Mouse (Mus musculus): ENCODE results near the gene Mllt10. TPM values are rescaled to one million over a fixed set of nuclear protein-coding genes. Genes with fewer than 3 reads are reported as not detected.

Mllt10 gene
- polyA plus RNA-seq, 1 experiment from 2014 or later, result 50.0 TPM

DNA sequence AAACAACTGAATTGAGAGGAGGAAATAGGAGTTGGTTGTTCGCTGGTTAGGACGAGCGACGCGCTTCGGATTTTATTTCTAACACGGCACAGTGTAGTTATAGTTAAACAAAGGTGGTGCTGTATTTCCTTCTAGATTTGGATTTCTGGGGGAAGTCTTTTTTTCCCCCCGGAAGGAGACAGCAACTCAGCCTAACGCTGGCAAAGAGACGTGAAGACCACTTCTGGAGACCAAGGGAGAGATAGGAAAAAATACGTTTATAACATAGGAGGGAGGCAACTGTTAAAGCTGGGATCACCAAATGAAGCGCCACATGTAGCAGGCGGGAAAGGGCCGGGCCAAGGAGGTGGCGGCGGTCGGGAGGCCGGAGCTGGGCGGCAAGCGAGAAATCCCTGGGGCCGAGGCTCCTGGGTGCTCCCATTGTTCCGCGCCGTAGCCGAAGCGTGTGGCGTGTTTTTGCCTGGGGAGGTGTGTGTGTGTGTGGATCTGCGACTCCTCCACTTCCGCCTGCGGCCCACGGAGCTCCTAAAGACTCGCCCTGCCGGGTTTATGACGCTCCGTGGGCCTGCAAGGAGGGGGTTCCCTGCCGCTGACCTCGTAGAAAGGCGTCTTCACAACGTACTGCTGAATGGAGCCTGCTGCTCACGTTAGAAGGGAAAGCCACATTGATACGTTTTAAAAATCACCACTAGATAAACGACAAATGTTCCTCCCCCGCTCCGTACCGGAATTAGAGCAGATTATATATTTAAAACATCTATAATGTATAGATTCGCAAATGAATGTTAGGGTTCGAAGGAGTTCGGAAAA, 2.5 kb downstream of the Mllt10 start:
- 0 out of 2 replicates have a peak, but pooled peaks have one; percentile 0 for ATAC-seq (ENCODE audit: low FRiP score, low read depth)
- Histone ChIP-seq H3K36me3 (no peaks in the 10 kb centered on the region), H3K4me1 (replicated peaks) (peaks cover 25% of the 10 kb centered on the region), H3K27ac (replicated peaks) (peak overlapping the region; percentile 94), H3K4me2 (peak overlapping the region; percentile 80), H3K9me3 (no peaks in the 10 kb centered on the region), H3K4me3 (peak overlapping the region; percentile 59), H3K9ac (peak overlapping the region; percentile 64), H3K27me3 (no peaks in the 10 kb centered on the region)
- WGBS, result under 1% methylated on average over 48 of the region's 48 CpGs

DNA sequence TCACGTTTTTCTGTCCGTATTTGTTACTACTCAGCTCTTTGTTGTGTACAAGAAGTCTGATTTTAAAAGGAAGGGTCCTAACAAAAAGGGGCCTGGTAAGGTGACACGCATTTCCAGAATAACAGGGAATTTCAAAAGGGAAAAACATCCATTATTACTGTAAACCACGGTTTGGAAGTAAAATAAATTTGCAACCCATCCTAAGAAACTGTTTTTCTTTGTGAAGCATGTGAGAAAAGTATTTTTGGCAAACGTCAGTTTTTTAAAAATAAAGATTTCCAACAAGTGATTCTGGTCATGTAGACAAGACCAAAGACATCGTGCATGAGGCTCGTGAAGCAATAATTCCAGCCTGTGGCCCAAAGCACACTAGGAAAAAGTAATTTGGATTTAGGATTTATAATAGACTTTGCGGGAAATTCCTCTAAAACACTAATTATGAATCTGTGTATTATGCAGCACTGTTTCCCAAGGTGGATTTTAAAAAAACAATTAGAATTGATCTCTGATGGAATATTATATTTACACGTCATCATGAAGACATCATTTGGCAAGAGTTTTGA, 3.2 kb downstream of the Mllt10 start:
- Histone ChIP-seq H3K27ac (replicated peaks) (peak overlapping the region; percentile 94), H3K27me3 (no peaks in the 10 kb centered on the region), H3K4me3 (peak overlapping the region; percentile 59), H3K4me2 (peak overlapping the region; percentile 80), H3K4me1 (replicated peaks) (peaks cover 25% of the 10 kb centered on the region), H3K9me3 (no peaks in the 10 kb centered on the region), H3K9ac (peak overlapping the region; percentile 64), H3K36me3 (no peaks in the 10 kb centered on the region)
- 12% methylated on average over 9 of the region's 9 CpGs for WGBS
- ATAC-seq (ENCODE audit: low FRiP score, low read depth), result no peak

GRCm38 (mm10) chr2:18059063-18059462, 4.0 kb downstream of the Mllt10 start:
- Histone ChIP-seq H3K27ac (replicated peaks) (no peak overlapping the region), H3K4me1 (replicated peaks) (peaks cover 25% of the 10 kb centered on the region), H3K27me3 (no peaks in the 10 kb centered on the region), H3K4me3 (no peak overlapping the region), H3K4me2 (peak overlapping the region; percentile 80), H3K9ac (no peak overlapping the region), H3K9me3 (no peaks in the 10 kb centered on the region), H3K36me3 (no peaks in the 10 kb centered on the region)
- no peak for ATAC-seq (ENCODE audit: low FRiP score, low read depth)
- WGBS, result 50% methylated on average over 2 of the region's 2 CpGs

GRCm38 (mm10) chr2:18059891-18060290, 4.9 kb downstream of the Mllt10 start:
- Histone ChIP-seq H3K4me2 (no peak overlapping the region), H3K27ac (replicated peaks) (no peak overlapping the region), H3K4me3 (no peak overlapping the region), H3K4me1 (replicated peaks) (peaks cover 22% of the 10 kb centered on the region), H3K27me3 (no peaks in the 10 kb centered on the region), H3K9ac (no peak overlapping the region), H3K36me3 (no peaks in the 10 kb centered on the region), H3K9me3 (no peaks in the 10 kb centered on the region)
- WGBS, result 74% methylated on average over 1 of the region's 1 CpGs
- ATAC-seq (ENCODE audit: low FRiP score, low read depth), result no peak

DNA sequence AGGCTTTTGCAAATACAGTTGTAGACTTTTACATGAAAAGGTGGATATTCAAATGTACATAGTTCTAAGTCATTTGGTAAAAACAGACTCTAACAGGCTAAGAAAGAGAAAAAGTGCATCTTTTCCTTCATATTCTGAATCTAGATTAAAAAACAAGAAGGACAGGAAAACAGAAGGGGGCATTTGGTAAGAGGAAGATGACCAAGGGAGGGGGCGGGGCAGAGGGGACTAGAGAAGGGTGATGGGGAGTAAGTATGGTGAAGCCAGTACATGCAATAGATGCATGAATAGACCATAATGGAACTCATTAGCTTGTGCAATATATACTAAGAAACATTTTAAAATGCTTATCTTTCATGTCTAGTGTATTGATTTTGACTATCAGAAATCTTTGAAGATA, 5.4 kb downstream of the Mllt10 start:
- Histone ChIP-seq H3K36me3 (no peaks in the 10 kb centered on the region), H3K27me3 (no peaks in the 10 kb centered on the region), H3K4me3 (no peak overlapping the region), H3K9me3 (no peaks in the 10 kb centered on the region), H3K4me2 (no peak overlapping the region), H3K9ac (no peak overlapping the region), H3K4me1 (replicated peaks) (peaks cover 18% of the 10 kb centered on the region), H3K27ac (replicated peaks) (no peak overlapping the region)
- WGBS, result 59% methylated on average over 1 of the region's 1 CpGs
- ATAC-seq (ENCODE audit: low FRiP score, low read depth), result no peak

- peak; percentile 72 for ATAC-seq (ENCODE audit: low FRiP score, low read depth)
- Histone ChIP-seq H3K36me3 (no peaks in the 10 kb centered on the region), H3K4me3 (peak overlapping the region; percentile 86), H3K27ac (replicated peaks) (peak overlapping the region; percentile 99), H3K4me1 (replicated peaks) (peaks cover 16% of the 10 kb centered on the region), H3K27me3 (no peaks in the 10 kb centered on the region), H3K4me2 (peak overlapping the region; percentile 90), H3K9ac (peak overlapping the region; percentile 92), H3K9me3 (no peaks in the 10 kb centered on the region)
- WGBS, result under 1% methylated on average over 18 of the region's 18 CpGs
Measured at GRCm38 (mm10) chr2:18063763-18064251, 8.8 kb downstream of the Mllt10 start.

- H3K4me1 ChIP-seq (replicated peaks), result peaks cover 16% of the 10 kb centered on the region
- H3K9ac ChIP-seq, result peak overlapping the region; percentile 92
- no peaks in the 10 kb centered on the region for H3K9me3 ChIP-seq
- no peaks in the 10 kb centered on the region for H3K36me3 ChIP-seq
- peak overlapping the region; percentile 90 for H3K4me2 ChIP-seq
- H3K27ac ChIP-seq (replicated peaks), result peak overlapping the region; percentile 99
- H3K4me3 ChIP-seq, result peak overlapping the region; percentile 86
- no peaks in the 10 kb centered on the region for H3K27me3 ChIP-seq
- WGBS, result under 1% methylated on average over 39 of the region's 58 CpGs
- peak; percentile 96 for ATAC-seq (ENCODE audit: low FRiP score, low read depth)
Measured at GRCm38 (mm10) chr2:18064356-18064858, 9.4 kb downstream of the Mllt10 start.

DNA sequence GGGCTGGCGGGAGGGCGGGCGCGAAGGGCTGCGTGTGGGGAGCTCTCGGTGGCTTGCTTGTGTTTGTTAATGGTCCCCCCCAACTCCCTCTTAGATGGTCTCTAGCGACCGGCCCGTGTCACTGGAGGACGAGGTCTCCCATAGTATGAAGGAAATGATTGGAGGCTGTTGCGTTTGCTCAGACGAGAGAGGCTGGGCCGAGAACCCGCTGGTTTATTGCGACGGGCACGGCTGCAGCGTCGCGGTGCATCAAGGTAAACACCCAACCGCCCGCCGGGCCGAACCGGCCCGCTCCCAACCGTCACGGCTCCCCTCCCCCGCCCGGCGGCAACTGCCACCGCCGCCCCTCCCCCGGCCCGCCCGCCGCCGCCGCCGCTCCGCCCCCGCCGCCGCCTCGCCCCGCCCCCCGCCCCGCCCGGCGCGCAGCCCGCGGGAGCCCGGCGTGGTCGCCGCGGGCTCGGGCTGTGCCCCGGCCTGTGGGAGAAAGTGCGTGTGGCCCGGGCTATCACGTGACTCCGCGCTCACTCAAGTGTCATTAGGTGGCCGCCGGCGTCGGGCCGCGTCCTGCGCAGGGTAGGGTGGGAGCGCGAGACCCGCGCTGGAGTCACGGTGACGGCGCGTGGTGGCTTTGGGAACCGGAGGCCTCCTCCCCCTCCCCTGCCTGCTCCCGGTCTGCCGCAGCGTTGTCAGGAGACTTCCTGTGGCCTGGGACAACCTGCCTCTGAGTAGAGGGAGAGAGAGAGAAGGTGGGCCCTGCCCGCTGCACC, 10.1 kb downstream of the Mllt10 start:
- under 1% methylated on average over 48 of the region's 85 CpGs for WGBS
- ATAC-seq (ENCODE audit: low FRiP score, low read depth), result peak; percentile 75
- no peaks in the 10 kb centered on the region for H3K27me3 ChIP-seq

DNA sequence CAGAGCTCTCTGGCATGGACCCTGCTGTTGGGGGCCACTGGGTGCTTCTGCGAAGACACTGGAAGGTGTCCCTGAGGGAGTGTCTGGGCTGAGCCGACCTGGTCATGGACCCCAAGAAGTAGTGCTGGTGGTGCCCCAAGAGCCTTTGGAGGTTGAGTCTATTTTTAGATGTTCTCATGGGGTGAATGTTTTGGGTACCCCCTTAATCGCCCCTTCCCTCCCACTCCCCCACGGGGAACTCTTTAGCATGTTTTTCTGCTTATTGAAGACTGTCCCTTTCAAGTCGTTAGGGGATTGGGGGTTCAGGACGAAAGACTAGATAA, 10.6 kb downstream of the Mllt10 start:
- no peaks in the 10 kb centered on the region for H3K36me3 ChIP-seq
- H3K4me3 ChIP-seq, result peak overlapping the region; percentile 86
- H3K9ac ChIP-seq, result peak overlapping the region; percentile 92
- H3K4me1 ChIP-seq (replicated peaks), result peaks cover 16% of the 10 kb centered on the region
- peak overlapping the region; percentile 99 for H3K27ac ChIP-seq (replicated peaks)
- 0 out of 2 replicates have a peak, but pooled peaks have one; percentile 20 for ATAC-seq (ENCODE audit: low FRiP score, low read depth)
- no peaks in the 10 kb centered on the region for H3K27me3 ChIP-seq
- H3K4me2 ChIP-seq, result peak overlapping the region; percentile 90
- WGBS, result 3% methylated on average over 6 of the region's 6 CpGs
- no peaks in the 10 kb centered on the region for H3K9me3 ChIP-seq

More for the DNA sequence above, 10.1 kb downstream of the Mllt10 start:
- peak overlapping the region; percentile 86 for H3K4me3 ChIP-seq
- H3K9me3 ChIP-seq, result no peaks in the 10 kb centered on the region
- H3K9ac ChIP-seq, result peak overlapping the region; percentile 92
- H3K4me2 ChIP-seq, result peak overlapping the region; percentile 90
- H3K27ac ChIP-seq (replicated peaks), result peak overlapping the region; percentile 99
- no peaks in the 10 kb centered on the region for H3K36me3 ChIP-seq
- peaks cover 16% of the 10 kb centered on the region for H3K4me1 ChIP-seq (replicated peaks)

DNA sequence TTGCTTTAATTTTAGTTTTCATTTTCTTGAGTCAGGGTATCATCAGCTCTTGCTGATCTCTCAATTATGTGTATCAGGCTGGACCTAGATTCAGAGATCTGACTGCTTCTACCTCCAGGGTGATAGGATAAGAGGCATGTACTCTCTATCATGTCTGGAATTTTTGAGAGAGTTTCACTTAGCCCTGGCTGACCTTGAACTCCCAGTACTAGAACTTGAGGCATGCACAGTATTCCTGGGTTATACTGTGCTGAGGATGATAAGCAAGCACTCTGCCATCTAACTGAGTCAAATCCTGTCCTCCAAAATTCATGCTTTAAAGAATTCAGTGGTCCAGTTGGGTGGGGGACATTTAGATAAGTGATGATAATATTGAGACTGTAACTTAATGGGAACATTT, 11.4 kb downstream of the Mllt10 start:
- Histone ChIP-seq H3K4me2 (peak overlapping the region; percentile 90), H3K9me3 (no peaks in the 10 kb centered on the region), H3K27ac (replicated peaks) (no peak overlapping the region), H3K9ac (no peak overlapping the region), H3K4me1 (replicated peaks) (peaks cover 16% of the 10 kb centered on the region), H3K36me3 (no peaks in the 10 kb centered on the region), H3K27me3 (no peaks in the 10 kb centered on the region), H3K4me3 (no peak overlapping the region)
- ATAC-seq (ENCODE audit: low FRiP score, low read depth), result no peak

GRCm38 (mm10) chr2:18068071-18068796, 13.2 kb downstream of the Mllt10 start:
- Histone ChIP-seq H3K9ac (no peak overlapping the region), H3K4me1 (replicated peaks) (peaks cover 16% of the 10 kb centered on the region), H3K27ac (replicated peaks) (no peak overlapping the region), H3K4me3 (no peak overlapping the region), H3K9me3 (no peaks in the 10 kb centered on the region), H3K36me3 (peaks cover 3% of the 10 kb centered on the region), H3K4me2 (no peak overlapping the region), H3K27me3 (no peaks in the 10 kb centered on the region)
- ATAC-seq (ENCODE audit: low FRiP score, low read depth), result no peak
- 94% methylated on average over 4 of the region's 4 CpGs for WGBS

Measured in hindbrain, embryonic 15.5 days (tissue).